Mouse (Mus musculus) kidney, embryonic 15.5 days (tissue): ENCODE results near the gene Kncn. TPM values are rescaled to one million over a fixed set of nuclear protein-coding genes. Genes with fewer than 3 reads are reported as not detected.
A peak's percentile ranks its signal among the peaks of the same experiment; 100 is the strongest.

Source experiments
- ATAC-seq: fragments of 200-750 bp; cut with Nextera tagmentation; replicated peaks from 2 replicates; pipeline ENCODE4 v1.8.0; 2017; ENCODE audit warnings: moderate TSS enrichment; ENCODE audit not compliant: low FRiP score
- H3K27ac ChIP-seq: fragments of 300-500 bp; sonication (generic); 2 replicates; pipeline ENCODE4 v1.5.1; 2015; ENCODE audit warnings: mild to moderate bottlenecking, inconsistent platforms
- H3K27me3 ChIP-seq: fragments of 300-500 bp; sonication (generic); 2 replicates; pipeline ENCODE4 v1.6.1; 2015; ENCODE audit warnings: inconsistent platforms
- H3K36me3 ChIP-seq: fragments of 300-500 bp; sonication (generic); 2 replicates; pipeline ENCODE4 v1.6.1; 2015; ENCODE audit warnings: inconsistent platforms
- H3K4me1 ChIP-seq: fragments of 300-500 bp; sonication (generic); 2 replicates; pipeline ENCODE4 v1.6.1; 2015; ENCODE audit warnings: inconsistent platforms
- H3K4me2 ChIP-seq: fragments of 300-500 bp; sonication (generic); 2 replicates; pipeline ENCODE4 v1.6.1; 2015; ENCODE audit warnings: moderate library complexity, mild to moderate bottlenecking, inconsistent platforms
- H3K4me3 ChIP-seq: fragments of 300-500 bp; sonication (generic); replicated peaks from 2 replicates; pipeline ENCODE4 v1.5.1; 2015; ENCODE audit warnings: mild to moderate bottlenecking, inconsistent platforms
- H3K9ac ChIP-seq: fragments of 300-500 bp; sonication (generic); 2 replicates; pipeline ENCODE4 v1.6.1; 2015; ENCODE audit warnings: mild to moderate bottlenecking, inconsistent platforms
- H3K9me3 ChIP-seq: fragments of 300-500 bp; sonication (generic); replicated peaks from 2 replicates; pipeline ENCODE4 v1.6.1; 2016; ENCODE audit warnings: inconsistent platforms
- WGBS: fragments of 180-500 bp; shearing (Covaris S2); methylation state at CpG from one replicate; pipeline ENCODE4 v1.1.7; 2015; ENCODE audit warnings: mixed read lengths; 5-methylcytosine and 5-hydroxymethylcytosine counted together
- polyA plus RNA-seq: library from polyadenylated mRNA; unstranded; fragments of >200 nt; fragmentation: Nextera tagmentation; extraction: Ambion mirVana; gene quantifications from 2 replicates; pipeline ENCODE4 v1.2.1, GENCODE M21; 2015

Kncn gene
- polyA plus RNA-seq, 1 experiment from 2014 or later, result 0.08 TPM

DNA sequence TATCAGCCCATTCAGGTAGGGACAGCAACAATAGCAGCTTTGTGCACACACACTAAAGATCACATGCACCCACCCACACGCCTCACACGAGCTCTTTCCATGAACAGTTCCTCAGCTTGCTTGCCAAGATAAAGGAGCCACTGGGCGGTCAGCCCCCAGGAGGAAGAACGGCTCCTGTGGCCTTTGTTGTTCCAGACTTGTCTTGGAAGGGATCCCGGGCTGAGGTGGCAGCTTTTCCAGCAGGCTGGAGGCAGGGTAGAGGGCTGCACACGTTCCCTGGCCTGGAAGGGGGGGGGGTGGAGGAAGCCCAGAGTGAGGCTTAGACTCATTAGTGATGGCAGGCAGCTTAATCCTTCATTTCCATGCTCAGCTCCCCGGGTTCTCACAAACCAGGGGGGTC lies 24.4 kb downstream of the Kncn start:
- 20% methylated on average over 7 of the region's 7 CpGs for WGBS
- Histone ChIP-seq H3K9me3 (no peaks in the 10 kb centered on the region), H3K27ac (no peak overlapping the region), H3K4me3 (no peak overlapping the region), H3K36me3 (no peaks in the 10 kb centered on the region), H3K9ac (no peak overlapping the region), H3K27me3 (peaks cover 91% of the 10 kb centered on the region), H3K4me1 (peaks cover 10% of the 10 kb centered on the region; the same call in 1 of the 2 replicates), H3K4me2 (no peak overlapping the region)
- no peak for ATAC-seq

DNA sequence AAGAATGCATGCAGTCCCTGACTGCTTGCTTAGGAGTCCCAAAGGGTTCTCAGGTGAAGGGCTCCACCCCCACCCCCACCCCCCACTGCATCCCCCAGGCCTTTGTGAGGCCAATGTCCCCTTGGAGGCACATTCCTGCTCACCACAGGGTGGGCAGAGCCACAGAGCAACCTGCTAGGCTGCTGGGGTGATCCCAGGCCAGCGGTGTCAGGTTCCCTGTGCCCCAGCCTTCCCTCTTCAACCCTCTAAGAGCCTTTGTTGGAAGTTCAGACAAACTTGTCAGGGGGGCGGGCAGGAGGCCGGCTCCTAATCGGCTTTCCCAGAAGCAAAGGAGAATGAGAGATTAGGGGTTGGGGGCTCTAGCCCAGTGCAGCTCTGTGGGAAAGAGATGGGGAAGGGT lies 27.4 kb downstream of the Kncn start:
- Histone ChIP-seq H3K27me3 (peaks cover 87% of the 10 kb centered on the region), H3K4me2 (no peak overlapping the region), H3K9me3 (no peaks in the 10 kb centered on the region), H3K36me3 (no peaks in the 10 kb centered on the region), H3K27ac (no peak overlapping the region), H3K4me3 (no peak overlapping the region), H3K9ac (no peak overlapping the region), H3K4me1 (peaks cover 6% of the 10 kb centered on the region; the same call in 1 of the 2 replicates)
- WGBS, result 11% methylated on average over 4 of the region's 4 CpGs
- peak; percentile 46; the same call in 1 of the 2 replicates for ATAC-seq

DNA sequence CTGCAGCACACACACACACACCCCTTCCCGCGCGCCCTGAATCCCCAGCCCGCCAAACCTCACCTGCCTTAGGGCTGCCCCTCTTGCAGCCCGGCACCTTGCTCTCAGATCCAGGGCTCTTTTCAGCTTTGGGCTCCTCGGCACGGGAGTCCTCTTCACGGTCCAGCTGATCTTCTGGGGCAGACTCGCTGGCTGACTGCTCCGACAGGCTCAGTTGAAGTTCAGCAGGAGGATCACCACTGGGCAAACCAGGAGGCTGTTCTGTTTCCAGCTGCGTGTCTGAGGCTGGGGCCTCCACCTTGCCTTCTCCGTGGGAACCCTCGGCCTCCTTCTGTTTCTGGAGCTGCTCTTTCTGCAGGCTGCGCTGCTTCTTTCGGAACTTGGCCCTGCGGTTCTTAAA lies 35.7 kb downstream of the Kncn start:
- H3K4me1 ChIP-seq, result 0 out of 2 replicates have a peak, but pooled peaks cover 3% of the 10 kb centered on the region
- no peak overlapping the region for H3K4me2 ChIP-seq
- no peak overlapping the region for H3K9ac ChIP-seq
- 55% methylated on average over 16 of the region's 16 CpGs for WGBS
- H3K9me3 ChIP-seq, result no peaks in the 10 kb centered on the region
- no peaks in the 10 kb centered on the region for H3K36me3 ChIP-seq
- no peak overlapping the region for H3K27ac ChIP-seq
- no peak overlapping the region for H3K4me3 ChIP-seq
- peaks cover 98% of the 10 kb centered on the region for H3K27me3 ChIP-seq
- ATAC-seq, result peak; percentile 50

DNA sequence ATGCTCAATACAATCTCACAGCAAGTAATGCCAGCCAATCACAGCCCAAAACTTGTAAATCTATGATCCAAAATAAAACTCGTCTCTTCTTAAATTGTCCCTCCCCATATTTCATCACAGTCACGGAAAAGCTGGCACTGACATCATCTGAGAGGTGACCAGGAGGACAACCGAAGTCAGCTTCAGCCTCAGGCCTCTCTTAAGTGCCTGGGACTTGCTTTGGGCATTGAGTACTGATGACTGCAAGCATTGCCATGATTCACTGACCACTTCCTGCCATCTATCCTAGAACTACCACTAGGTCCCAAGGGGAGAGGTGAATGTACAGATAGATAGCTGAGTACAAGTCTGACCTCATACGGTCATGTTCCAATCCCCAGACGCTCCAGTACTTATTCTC lies 38.5 kb downstream of the Kncn start:
- H3K27ac ChIP-seq, result no peak overlapping the region
- ATAC-seq, result no peak
- WGBS, result 86% methylated on average over 5 of the region's 5 CpGs
- no peaks in the 10 kb centered on the region for H3K9me3 ChIP-seq
- H3K4me3 ChIP-seq, result no peak overlapping the region
- H3K4me1 ChIP-seq, result 0 out of 2 replicates have a peak, but pooled peaks cover 3% of the 10 kb centered on the region
- H3K9ac ChIP-seq, result no peak overlapping the region
- H3K36me3 ChIP-seq, result no peaks in the 10 kb centered on the region
- no peak overlapping the region for H3K4me2 ChIP-seq
- peaks cover 98% of the 10 kb centered on the region for H3K27me3 ChIP-seq

DNA sequence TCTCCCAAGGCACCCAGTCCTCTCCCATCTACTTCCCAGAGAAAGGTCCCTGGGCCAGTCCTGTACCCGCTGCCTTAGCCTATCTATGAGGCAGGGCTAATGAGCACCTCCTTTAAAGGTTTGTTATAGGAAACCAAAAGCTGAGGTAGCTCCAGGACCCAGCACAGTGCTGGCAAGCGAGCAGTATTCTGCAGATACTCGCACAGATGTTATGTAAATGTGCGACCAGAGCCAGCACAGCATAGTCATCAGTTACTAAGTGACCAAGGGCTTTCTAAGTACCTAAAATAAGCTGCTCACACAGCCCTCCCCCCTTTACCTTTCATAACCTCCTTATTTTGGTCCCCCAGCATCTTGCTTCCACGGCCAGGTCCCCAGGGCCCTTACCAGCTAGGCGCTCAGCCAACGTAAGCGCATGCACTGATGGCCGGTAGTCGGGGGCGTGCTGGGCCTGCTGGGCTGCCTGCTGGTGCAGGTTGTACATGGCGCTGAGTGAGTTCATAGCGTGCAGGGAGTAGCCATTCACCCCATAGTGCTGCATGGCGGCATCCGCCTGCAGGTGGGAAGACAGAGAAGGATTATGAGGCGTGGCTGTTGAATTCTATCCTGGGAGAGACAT lies 39.2 kb downstream of the Kncn start:
- Histone ChIP-seq H3K4me1 (0 out of 2 replicates have a peak, but pooled peaks cover 3% of the 10 kb centered on the region), H3K27me3 (peaks cover 98% of the 10 kb centered on the region), H3K4me3 (no peak overlapping the region), H3K9me3 (no peaks in the 10 kb centered on the region), H3K36me3 (no peaks in the 10 kb centered on the region), H3K9ac (no peak overlapping the region), H3K27ac (no peak overlapping the region), H3K4me2 (no peak overlapping the region)
- ATAC-seq, result 0 out of 2 replicates have a peak, but pooled peaks have one; percentile 29
- WGBS, result 74% methylated on average over 16 of the region's 16 CpGs

DNA sequence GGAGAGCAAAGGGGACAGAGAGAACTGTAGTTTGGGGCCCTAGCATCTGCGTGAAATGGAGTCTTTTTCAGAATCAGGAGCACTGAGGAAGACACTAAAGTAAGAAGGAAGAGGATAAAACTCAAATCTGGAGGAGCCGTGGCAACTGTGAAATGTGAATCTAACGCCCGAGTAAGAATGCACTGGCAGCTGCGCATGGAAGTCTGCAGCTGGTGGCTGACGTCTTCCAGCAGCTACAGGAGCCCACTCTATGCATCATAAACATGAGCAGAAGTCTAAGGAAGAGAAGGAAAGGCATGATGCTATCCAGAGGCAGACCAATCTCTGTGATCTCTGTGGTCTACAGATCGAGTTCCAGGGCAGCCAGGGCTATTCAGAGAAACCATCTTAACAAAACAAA lies 43.4 kb downstream of the Kncn start:
- H3K27me3 ChIP-seq, result peaks cover 100% of the 10 kb centered on the region
- WGBS, result 47% methylated on average over 7 of the region's 7 CpGs

DNA sequence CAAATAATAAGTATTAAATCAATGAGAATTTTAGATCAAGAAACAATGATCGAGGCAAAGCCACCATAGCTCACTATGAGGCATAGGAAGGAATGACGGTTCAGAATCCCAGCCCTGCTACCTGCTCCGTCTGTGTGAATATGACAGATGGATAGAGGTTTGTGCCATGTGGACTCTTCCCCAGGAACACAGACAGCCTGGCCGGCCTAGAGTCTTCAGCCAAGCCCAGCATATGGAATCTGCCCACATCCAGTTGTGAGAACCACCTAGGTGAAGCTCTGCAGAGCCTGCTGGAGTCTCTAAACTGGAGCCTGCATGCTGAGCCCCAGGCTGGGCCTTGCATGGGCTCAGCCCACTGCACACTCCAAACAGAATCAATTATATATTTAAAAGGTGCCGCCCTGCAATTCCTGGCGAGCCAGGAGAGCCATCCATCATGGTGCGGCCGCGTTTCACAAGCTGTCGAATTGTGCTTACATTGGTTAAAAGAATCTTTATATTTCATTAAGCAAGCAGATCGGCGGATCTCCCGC lies 47.4 kb downstream of the Kncn start:
- no peak for ATAC-seq
- Histone ChIP-seq H3K4me3 (no peak overlapping the region), H3K9me3 (no peaks in the 10 kb centered on the region), H3K36me3 (no peaks in the 10 kb centered on the region), H3K4me2 (no peak overlapping the region), H3K27me3 (peaks cover 100% of the 10 kb centered on the region), H3K9ac (no peak overlapping the region), H3K4me1 (peaks cover 9% of the 10 kb centered on the region), H3K27ac (no peak overlapping the region)
- 48% methylated on average over 13 of the region's 13 CpGs for WGBS

More for the DNA sequence above, 43.4 kb downstream of the Kncn start:
- Histone ChIP-seq H3K9me3 (no peaks in the 10 kb centered on the region), H3K4me2 (no peak overlapping the region), H3K4me1 (no peaks in the 10 kb centered on the region), H3K27ac (no peak overlapping the region), H3K36me3 (no peaks in the 10 kb centered on the region), H3K4me3 (no peak overlapping the region), H3K9ac (no peak overlapping the region)
- ATAC-seq, result no peak

DNA sequence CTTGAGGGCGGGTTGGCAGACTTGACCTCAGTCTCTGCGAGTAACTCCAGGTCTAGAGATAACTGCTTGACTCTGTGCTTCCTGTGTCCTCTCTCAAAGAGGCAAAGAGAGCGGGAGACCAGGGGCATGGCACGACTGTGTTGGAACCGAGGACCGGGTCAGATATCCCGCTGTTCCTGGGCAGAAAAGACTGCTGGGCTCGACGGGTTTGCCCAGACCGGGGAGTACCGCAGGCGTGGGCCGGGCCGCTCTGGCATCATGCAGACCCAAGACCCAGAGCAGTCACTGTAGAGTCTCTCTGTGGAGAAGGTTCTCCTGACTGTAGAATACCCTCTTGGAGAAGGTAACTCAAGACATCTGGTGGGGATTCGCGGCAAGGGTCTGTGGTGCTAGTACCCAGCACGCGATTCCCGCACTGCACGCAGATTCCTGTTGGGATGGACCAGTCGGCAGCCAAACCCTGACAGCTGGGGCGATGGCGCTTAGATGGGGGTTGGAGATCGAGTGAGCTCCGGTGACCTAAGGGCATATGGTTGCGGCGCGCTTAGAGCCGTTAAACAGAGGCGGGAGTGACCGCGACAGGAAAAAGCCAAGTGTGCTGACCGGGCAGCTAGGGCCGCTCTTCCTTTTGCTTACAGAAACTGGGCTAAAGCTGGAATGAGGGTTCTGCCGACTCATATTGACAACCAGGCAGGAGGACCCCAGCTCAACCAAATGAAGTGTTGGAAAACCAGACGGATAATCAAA lies 51.8 kb downstream of the Kncn start:
- WGBS, result under 1% methylated on average over 36 of the region's 36 CpGs
- H3K36me3 ChIP-seq, result no peaks in the 10 kb centered on the region
- H3K4me2 ChIP-seq, result no peak overlapping the region
- H3K4me3 ChIP-seq, result 0 out of 2 replicates have a peak overlapping the region, but pooled peaks have one; percentile 5
- H3K27ac ChIP-seq, result no peak overlapping the region
- H3K9me3 ChIP-seq, result no peaks in the 10 kb centered on the region
- no peak for ATAC-seq
- H3K4me1 ChIP-seq, result peaks cover 26% of the 10 kb centered on the region
- peaks cover 100% of the 10 kb centered on the region for H3K27me3 ChIP-seq
- no peak overlapping the region for H3K9ac ChIP-seq

DNA sequence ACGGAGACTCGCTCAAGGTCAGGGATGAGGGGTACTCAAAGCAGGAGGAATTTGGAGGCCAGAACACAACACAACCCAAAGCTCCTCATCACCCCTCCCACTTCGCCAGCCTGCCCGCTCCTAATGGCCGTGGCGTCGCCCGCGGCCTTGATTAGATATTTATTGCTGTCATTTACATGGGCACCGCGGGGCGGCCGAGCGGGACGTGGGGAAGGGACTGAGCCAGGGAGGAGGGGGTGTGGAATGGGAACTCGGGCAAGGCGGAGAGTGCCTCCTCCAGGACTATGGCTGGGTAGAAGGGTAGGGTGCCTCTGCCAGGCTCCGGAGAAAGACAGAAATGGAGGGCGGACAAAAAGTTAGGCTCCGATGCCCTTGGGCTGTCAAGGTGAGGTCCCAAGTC lies 52.4 kb downstream of the Kncn start:
- 0 out of 2 replicates have a peak overlapping the region, but pooled peaks have one; percentile 5 for H3K4me2 ChIP-seq

DNA sequence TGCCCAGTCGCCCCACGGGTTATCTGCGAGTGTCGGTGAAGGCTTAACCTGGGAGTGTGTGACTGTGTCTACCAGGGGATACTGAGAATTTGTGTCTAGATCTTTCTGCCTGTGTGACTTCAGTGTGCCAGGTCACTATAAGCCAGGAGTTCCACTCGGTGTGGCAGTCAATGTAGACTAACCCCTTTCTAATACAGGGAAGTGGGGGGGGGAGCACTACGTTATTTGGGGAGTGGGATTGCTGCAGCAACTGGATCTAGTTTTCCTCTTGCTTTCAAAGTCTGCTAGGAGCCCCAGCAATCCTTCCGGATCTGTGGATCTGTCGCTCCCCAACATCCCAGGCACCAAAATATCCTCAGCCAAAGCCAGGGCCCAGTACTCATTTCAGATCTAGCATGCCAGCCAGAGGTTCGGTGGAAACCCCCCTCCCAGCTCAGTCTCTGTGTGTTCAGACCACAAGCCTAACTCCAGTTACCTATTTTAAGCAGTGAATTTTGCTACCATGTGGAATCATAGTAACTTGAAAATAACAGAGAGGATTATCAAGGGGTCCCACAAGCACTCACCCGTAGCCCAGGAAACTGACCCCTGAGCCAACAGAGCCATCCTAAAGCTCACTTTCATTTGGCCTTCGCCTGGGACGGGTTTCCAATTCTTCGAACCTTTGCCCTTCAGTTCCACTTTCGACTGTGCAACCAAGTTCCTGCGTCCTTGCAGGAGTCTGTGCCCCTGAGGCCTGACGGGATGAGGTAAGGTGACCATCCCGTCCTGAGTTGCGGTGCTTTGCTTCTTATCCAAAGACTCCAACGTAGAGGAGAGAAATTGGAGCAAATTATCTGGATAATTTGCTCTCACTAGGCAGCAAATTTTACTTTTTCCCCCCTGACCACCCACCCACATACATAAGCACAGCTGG lies 53.1 kb downstream of the Kncn start:
- 3% methylated on average over 19 of the region's 19 CpGs for WGBS

More for the DNA sequence above, 52.4 kb downstream of the Kncn start:
- no peak overlapping the region for H3K9ac ChIP-seq
- no peaks in the 10 kb centered on the region for H3K36me3 ChIP-seq
- no peak overlapping the region for H3K27ac ChIP-seq
- 0 out of 2 replicates have a peak, but pooled peaks have one; percentile 10 for ATAC-seq
- H3K9me3 ChIP-seq, result no peaks in the 10 kb centered on the region
- 0 out of 2 replicates have a peak overlapping the region, but pooled peaks have one; percentile 5 for H3K4me3 ChIP-seq
- peaks cover 100% of the 10 kb centered on the region for H3K27me3 ChIP-seq
- WGBS, result under 1% methylated on average over 20 of the region's 20 CpGs
- peaks cover 26% of the 10 kb centered on the region for H3K4me1 ChIP-seq

DNA sequence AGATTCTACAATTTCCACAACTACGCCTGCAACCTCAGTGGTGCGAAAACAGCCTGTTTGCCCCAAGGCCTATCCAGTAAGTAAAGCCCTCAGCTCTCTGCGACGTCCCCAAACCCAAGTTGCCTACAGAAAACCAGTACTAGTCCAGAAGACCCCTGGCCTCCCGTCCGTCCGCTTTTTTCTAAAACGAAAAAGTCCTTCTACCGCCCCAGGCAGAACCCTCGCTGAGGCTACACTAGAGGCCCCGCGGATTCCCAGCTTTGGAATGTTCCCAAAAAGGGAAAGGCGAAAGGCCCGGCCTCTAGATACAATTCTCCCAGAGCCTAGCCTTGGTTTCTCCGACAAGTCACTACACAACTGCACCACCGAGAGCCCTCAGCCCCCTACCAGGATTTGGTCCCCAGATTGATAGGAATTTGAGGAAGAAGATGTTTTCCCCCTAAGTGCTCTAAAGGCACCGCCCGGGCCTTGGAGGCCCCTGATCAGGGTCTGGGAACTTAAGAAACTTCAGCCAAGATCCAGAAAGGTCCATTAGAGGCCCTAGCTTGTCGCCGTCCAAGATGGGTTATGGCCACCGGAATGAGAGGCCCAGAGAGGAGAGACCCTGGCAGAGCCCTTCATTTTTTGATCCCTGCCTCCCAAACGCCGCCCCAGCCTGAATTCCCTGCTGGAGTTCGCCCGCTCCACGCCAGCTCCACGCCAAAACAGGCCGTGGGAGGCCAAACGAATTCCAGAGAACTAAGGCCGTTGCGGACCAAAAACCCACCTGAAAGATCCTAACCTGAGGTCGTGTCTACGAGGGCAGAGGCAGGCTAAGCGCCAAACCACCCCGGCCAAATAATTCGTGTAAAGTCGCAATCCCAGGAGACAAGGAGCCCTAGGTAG lies 54.3 kb downstream of the Kncn start:
- H3K27ac ChIP-seq, result no peak overlapping the region
- no peak overlapping the region for H3K4me3 ChIP-seq
- no peak for ATAC-seq
- H3K4me1 ChIP-seq, result peaks cover 26% of the 10 kb centered on the region
- no peak overlapping the region for H3K9ac ChIP-seq
- no peak overlapping the region for H3K4me2 ChIP-seq
- 2% methylated on average over 37 of the region's 37 CpGs for WGBS
- H3K36me3 ChIP-seq, result no peaks in the 10 kb centered on the region
- peaks cover 100% of the 10 kb centered on the region for H3K27me3 ChIP-seq
- H3K9me3 ChIP-seq, result no peaks in the 10 kb centered on the region

More for the DNA sequence above, 53.1 kb downstream of the Kncn start:
- no peak for ATAC-seq
- Histone ChIP-seq H3K27me3 (peaks cover 100% of the 10 kb centered on the region), H3K4me3 (no peak overlapping the region), H3K4me1 (peaks cover 26% of the 10 kb centered on the region), H3K36me3 (no peaks in the 10 kb centered on the region), H3K9ac (no peak overlapping the region), H3K4me2 (0 out of 2 replicates have a peak overlapping the region, but pooled peaks have one; percentile 5), H3K9me3 (no peaks in the 10 kb centered on the region), H3K27ac (no peak overlapping the region)
